Mouse (Mus musculus) hindbrain, postnatal 0 days (tissue): ENCODE data around the gene Oasl1. TPM values are rescaled to one million over a fixed set of nuclear protein-coding genes. Genes with fewer than 3 reads are reported as not detected.
"Not testable (repeated sequence)": the region's sequence is repeated elsewhere in the genome, so short reads cannot be mapped to it uniquely, and the experiment has no call there.

Experiments
- ATAC-seq: fragments of 200-750 bp; cut with Nextera tagmentation; 2 replicates; pipeline ENCODE4 v1.8.0; 2017; ENCODE audit warnings: mild to moderate bottlenecking, moderate TSS enrichment, moderate library complexity
- DNase-seq: peaks from one replicate; pipeline ENCODE4 v3.0.0-alpha.2; 2015; ENCODE audit warnings: low spot score
- H3K27ac ChIP-seq: fragments of 300-500 bp; sonication (generic); 2 replicates; pipeline ENCODE4 v1.5.1; 2014; ENCODE audit warnings: mild to moderate bottlenecking
- H3K27me3 ChIP-seq: fragments of 300-500 bp; sonication (generic); 2 replicates; pipeline ENCODE4 v1.6.1; 2014; ENCODE audit warnings: low read length, mixed read lengths; ENCODE audit not compliant: insufficient read depth
- H3K36me3 ChIP-seq: fragments of 300-500 bp; sonication (generic); 2 replicates; pipeline ENCODE4 v1.6.1; 2014; ENCODE audit warnings: low read length, mixed read lengths; ENCODE audit not compliant: insufficient read depth
- H3K4me1 ChIP-seq: fragments of 300-500 bp; sonication (generic); 2 replicates; pipeline ENCODE4 v1.6.1; 2014; ENCODE audit warnings: antibody characterized with exemption, low read length, mixed read lengths; ENCODE audit not compliant: insufficient read depth
- H3K4me2 ChIP-seq: fragments of 300-500 bp; sonication (generic); 2 replicates; pipeline ENCODE4 v1.6.1; 2014; ENCODE audit warnings: low read depth, mild to moderate bottlenecking, low read length, moderate library complexity, mixed read lengths
- H3K4me3 ChIP-seq: fragments of 300-500 bp; sonication (generic); 2 replicates; pipeline ENCODE4 v1.5.1; 2014; ENCODE audit warnings: low read length
- H3K9ac ChIP-seq: fragments of 300-500 bp; sonication (generic); replicated peaks from 2 replicates; pipeline ENCODE4 v1.6.1; 2014; ENCODE audit warnings: mild to moderate bottlenecking, low read length, moderate library complexity, mixed read lengths
- H3K9me3 ChIP-seq: fragments of 300-500 bp; sonication (generic); 2 replicates; pipeline ENCODE4 v1.6.1; 2016; ENCODE audit warnings: low read length, mixed read lengths
- CTCF ChIP-seq: IDR thresholded peaks from 2 replicates; pipeline ENCODE4 v1.5.1; 2016; ENCODE audit warnings: antibody characterized with exemption, control low read depth, low read depth
- WGBS: fragments of 180-500 bp; shearing (Covaris S2); extraction: QIAGEN DNeasy Blood & Tissue Kit; methylation state at CpG from one replicate; pipeline ENCODE4 v1.1.7; 2014; 5-methylcytosine and 5-hydroxymethylcytosine counted together
- polyA plus RNA-seq: library from polyadenylated mRNA; unstranded; fragments of >200 nt; fragmentation: Nextera tagmentation; extraction: Ambion mirVana; gene quantifications from 2 replicates; pipeline ENCODE4 v1.2.1, GENCODE M21; 2015
- total RNA-seq: library from RNA; depleted of rRNA; stranded (reverse); fragments of >200 nt; gene quantifications from 2 replicates; pipeline ENCODE4 v1.2.3, GENCODE M21; 2014; rRNA removed

The Oasl1 gene
- total RNA-seq (0.63 and 1.0 TPM in 2 replicates), polyA plus RNA-seq (0.25 and 0.32 TPM in 2 replicates)

- Histone ChIP-seq H3K4me1 (no peaks in the 10 kb centered on the region), H3K27me3 (no peaks in the 10 kb centered on the region), H3K36me3 (no peaks in the 10 kb centered on the region), H3K27ac (no peak within 1 kb of the TSS), H3K9me3 (no peaks in the 10 kb centered on the region), H3K4me2 (peak within 1 kb of the TSS; percentile 42), H3K9ac (no peak within 1 kb of the TSS), H3K4me3 (peak within 1 kb of the TSS; percentile 15; the same call in 1 of the 2 replicates)
- TF ChIP-seq CTCF, result no peak
- DNase-seq, result peak; percentile 45
- ATAC-seq, result 0 out of 2 replicates have a peak, but pooled peaks have one; percentile 21
- WGBS, result 35% methylated on average over 15 of the region's 15 CpGs
Measured at GRCm38 (mm10) chr5:114922998-114923473, at the start of gene Oasl1. TSS of gene Oasl1 (plus strand) at chr5:114923240.

GRCm38 (mm10) chr5:114875858-114876257, 47.2 kb upstream of the Oasl1 start:
- Histone ChIP-seq H3K27me3 (no peaks in the 10 kb centered on the region), H3K9me3 (no peaks in the 10 kb centered on the region), H3K4me3 (no peak overlapping the region), H3K36me3 (no peaks in the 10 kb centered on the region), H3K4me2 (no peak overlapping the region), H3K4me1 (no peaks in the 10 kb centered on the region), H3K9ac (no peak overlapping the region), H3K27ac (no peak overlapping the region)
- no peak for DNase-seq
- TF ChIP-seq CTCF, result peak; percentile 47; the same call in 1 of the 2 replicates
- WGBS, result 47% methylated on average over 6 of the region's 6 CpGs
- peak; percentile 27; the same call in 1 of the 2 replicates for ATAC-seq

GRCm38 (mm10) chr5:114876331-114876730, 46.7 kb upstream of the Oasl1 start:
- no peaks in the 10 kb centered on the region for H3K27me3 ChIP-seq
- ATAC-seq, result peak; percentile 24; the same call in 1 of the 2 replicates
- 23% methylated on average over 6 of the region's 6 CpGs for WGBS
- no peak overlapping the region for H3K9ac ChIP-seq
- no peaks in the 10 kb centered on the region for H3K36me3 ChIP-seq
- H3K9me3 ChIP-seq, result no peaks in the 10 kb centered on the region
- no peak overlapping the region for H3K27ac ChIP-seq
- H3K4me1 ChIP-seq, result no peaks in the 10 kb centered on the region
- no peak overlapping the region for H3K4me3 ChIP-seq
- no peak for DNase-seq
- H3K4me2 ChIP-seq, result no peak overlapping the region
- TF ChIP-seq CTCF, result no peak

GRCm38 (mm10) chr5:114877487-114877886, 45.6 kb upstream of the Oasl1 start:
- 66% methylated on average over 7 of the region's 7 CpGs for WGBS
- Histone ChIP-seq H3K4me2 (no peak overlapping the region), H3K4me3 (no peak overlapping the region), H3K27me3 (no peaks in the 10 kb centered on the region), H3K9me3 (no peaks in the 10 kb centered on the region), H3K36me3 (no peaks in the 10 kb centered on the region), H3K9ac (no peak overlapping the region), H3K4me1 (no peaks in the 10 kb centered on the region), H3K27ac (no peak overlapping the region)
- TF ChIP-seq CTCF, result no peak
- no peak for ATAC-seq
- no peak for DNase-seq

- Histone ChIP-seq H3K4me1 (no peaks in the 10 kb centered on the region), H3K4me2 (no peak overlapping the region), H3K9me3 (no peaks in the 10 kb centered on the region), H3K9ac (no peak overlapping the region), H3K36me3 (no peaks in the 10 kb centered on the region), H3K4me3 (no peak overlapping the region), H3K27me3 (no peaks in the 10 kb centered on the region), H3K27ac (no peak overlapping the region)
- no peak for ATAC-seq
- TF ChIP-seq CTCF, result no peak
- DNase-seq, result no peak
- WGBS, result 74% methylated on average over 13 of the region's 13 CpGs
Measured at GRCm38 (mm10) chr5:114879399-114879798, 43.6 kb upstream of the Oasl1 start.

GRCm38 (mm10) chr5:114882319-114882718, 40.7 kb upstream of the Oasl1 start:
- not testable (repeated sequence) for H3K36me3 ChIP-seq, H3K9ac ChIP-seq, H3K27ac ChIP-seq, H3K4me2 ChIP-seq, H3K9me3 ChIP-seq, ATAC-seq, H3K27me3 ChIP-seq, H3K4me3 ChIP-seq, DNase-seq, H3K4me1 ChIP-seq
- 91% methylated on average over 6 of the region's 7 CpGs for WGBS

DNA sequence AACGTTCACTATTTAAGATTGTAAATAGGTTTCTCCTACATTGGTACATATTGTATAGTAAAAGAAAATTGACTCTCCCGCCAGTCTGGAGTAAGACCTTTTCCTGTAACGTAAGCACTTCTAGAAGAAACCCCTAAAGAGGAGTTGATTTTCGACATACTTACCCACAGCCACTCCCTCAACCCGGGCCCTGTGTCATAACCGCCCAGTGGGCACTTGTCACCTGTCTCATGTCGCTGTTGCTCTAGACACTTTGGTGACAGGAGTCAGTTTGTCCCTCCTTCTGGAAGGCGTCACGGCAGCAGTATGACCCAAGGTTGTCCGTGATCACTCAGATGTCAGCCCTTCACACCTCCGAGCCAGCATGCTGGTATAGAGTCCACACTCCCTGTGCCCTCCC, 40.0 kb upstream of the Oasl1 start:
- ATAC-seq (no peak), DNase-seq (no peak)
- H3K9me3 ChIP-seq, result no peaks in the 10 kb centered on the region
- no peaks in the 10 kb centered on the region for H3K36me3 ChIP-seq
- no peak overlapping the region for H3K27ac ChIP-seq
- H3K4me3 ChIP-seq, result no peak overlapping the region
- no peak for TF ChIP-seq CTCF
- no peaks in the 10 kb centered on the region for H3K4me1 ChIP-seq
- no peak overlapping the region for H3K4me2 ChIP-seq
- WGBS, result 92% methylated on average over 11 of the region's 11 CpGs
- H3K27me3 ChIP-seq, result no peaks in the 10 kb centered on the region
- H3K9ac ChIP-seq, result no peak overlapping the region
